Mouse (Mus musculus) MEL (cell line): ENCODE results near the gene Gsta3. TPM values are rescaled to one million over a fixed set of nuclear protein-coding genes. Genes with fewer than 3 reads are reported as not detected.
A peak's percentile ranks its signal among the peaks of the same experiment; 100 is the strongest.

ENCODE experiments used
- DNase-seq: peaks from one replicate; pipeline ENCODE4 v3.0.0; 2011; ENCODE audit warnings: low read depth, low spot score
- H3K27ac ChIP-seq: 2 replicates; pipeline ENCODE4 v1.5.1; 2012; ENCODE audit warnings: low read depth, mild to moderate bottlenecking, control low read depth, low read length, moderate library complexity; ENCODE audit not compliant: control insufficient read depth
- H3K27me3 ChIP-seq, 2 experiments: fragments of 150-350 bp in 1 of 2; sonication (generic) in 1 of 2; 2 replicates each; pipeline ENCODE4 v1.6.1; 2012; ENCODE audit warnings: low read length in 2 of 2, mild to moderate bottlenecking in 2 of 2, improper control_type of control experiment in 1 of 2, moderate library complexity in 1 of 2; ENCODE audit not compliant: insufficient read depth in 2 of 2, control insufficient read depth in 1 of 2
- H3K36me3 ChIP-seq, 2 experiments: 2 replicates each; pipeline ENCODE4 v1.6.1; 2012 to 2014; ENCODE audit warnings: low read length in 2 of 2, improper control_type of control experiment in 1 of 2, inconsistent platforms in 1 of 2, mild to moderate bottlenecking in 1 of 2; ENCODE audit not compliant: insufficient read depth in 2 of 2, control insufficient read depth in 1 of 2
- H3K4me1 ChIP-seq, 2 experiments: fragments of 150-350 bp in 1 of 2; sonication (generic) in 1 of 2; 2 replicates each; pipeline ENCODE4 v1.6.1; 2012; ENCODE audit warnings: low read length in 2 of 2, improper control_type of control experiment in 1 of 2, mild to moderate bottlenecking in 1 of 2; ENCODE audit not compliant: insufficient read depth in 2 of 2, control insufficient read depth in 1 of 2
- H3K4me3 ChIP-seq, 2 experiments: fragments of 150-350 bp in 1 of 2; sonication (generic) in 1 of 2; 2 replicates each; pipeline ENCODE4 v1.5.1; 2012; ENCODE audit warnings: low read depth in 2 of 2, low read length in 2 of 2, mild to moderate bottlenecking in 2 of 2, moderate library complexity in 2 of 2, control low read depth in 1 of 2, improper control_type of control experiment in 1 of 2; ENCODE audit not compliant: control insufficient read depth in 1 of 2, insufficient read depth in 1 of 2
- H3K79me2 ChIP-seq: 2 replicates; pipeline ENCODE4 v1.6.1; 2012; ENCODE audit warnings: mild to moderate bottlenecking, low read length, moderate library complexity; ENCODE audit not compliant: control insufficient read depth, poor library complexity, insufficient read depth
- H3K9ac ChIP-seq: 2 replicates; pipeline ENCODE4 v1.6.1; 2012; ENCODE audit warnings: low read depth, mild to moderate bottlenecking, control low read depth, low read length, moderate library complexity; ENCODE audit not compliant: control insufficient read depth, poor library complexity, severe bottlenecking
- H3K9me3 ChIP-seq: fragments of 150-350 bp; sonication (generic); replicated peaks from 2 replicates; pipeline ENCODE4 v1.6.1; 2012; ENCODE audit warnings: mild to moderate bottlenecking, low read length, improper control_type of control experiment, moderate library complexity; ENCODE audit not compliant: insufficient read depth
- BHLHE40 ChIP-seq: IDR thresholded peaks from 2 replicates; pipeline ENCODE4 v1.6.1; 2012; ENCODE audit warnings: low read depth, mild to moderate bottlenecking, inconsistent platforms, low read length, improper control_type of control experiment, borderline replicate concordance
- CHD2 ChIP-seq: IDR thresholded peaks from 2 replicates; pipeline ENCODE4 v1.6.1; 2011; ENCODE audit warnings: low read length, improper control_type of control experiment
- E2F4 ChIP-seq: IDR thresholded peaks from 2 replicates; pipeline ENCODE4 v1.6.1; 2011; ENCODE audit warnings: low read depth, low read length, improper control_type of control experiment, borderline replicate concordance
- EP300 ChIP-seq, 2 experiments: IDR thresholded peaks; 2 replicates each; pipeline ENCODE4 v1.6.1; 2011; ENCODE audit warnings: improper control_type of control experiment in 2 of 2, low read length in 2 of 2, low read depth in 1 of 2, mild to moderate bottlenecking in 1 of 2
- HCFC1 ChIP-seq: IDR thresholded peaks from 2 replicates; pipeline ENCODE4 v1.6.1; 2012; ENCODE audit warnings: low read depth, mild to moderate bottlenecking, inconsistent platforms, low read length, improper control_type of control experiment, moderate library complexity
- JUND ChIP-seq: IDR thresholded peaks from 2 replicates; pipeline ENCODE4 v1.6.1; 2011; ENCODE audit warnings: low read depth, mild to moderate bottlenecking, improper control_type of control experiment, low read length
- MAFK ChIP-seq: IDR thresholded peaks from 2 replicates; pipeline ENCODE4 v1.6.1; 2011; ENCODE audit warnings: low read depth, mild to moderate bottlenecking, low read length, improper control_type of control experiment, borderline replicate concordance
- MAX ChIP-seq: IDR thresholded peaks from 2 replicates; pipeline ENCODE4 v1.6.1; 2011; ENCODE audit warnings: low read length, improper control_type of control experiment
- MEF2A ChIP-seq: IDR thresholded peaks from 2 replicates; pipeline ENCODE4 v1.6.1; 2014; ENCODE audit warnings: low read depth, mild to moderate bottlenecking, inconsistent platforms, low read length, improper control_type of control experiment; ENCODE audit not compliant: poor library complexity, insufficient replicate concordance, severe bottlenecking; ENCODE audit errors: extremely low read depth
- MXI1 ChIP-seq: IDR thresholded peaks from 2 replicates; pipeline ENCODE4 v1.6.1; 2011; ENCODE audit warnings: mild to moderate bottlenecking, low read depth, low read length, improper control_type of control experiment
- MYB ChIP-seq: IDR thresholded peaks from 2 replicates; pipeline ENCODE4 v1.6.1; 2011; ENCODE audit warnings: mild to moderate bottlenecking, low read depth, low read length, improper control_type of control experiment
- NELFE ChIP-seq: IDR thresholded peaks from 2 replicates; pipeline ENCODE4 v1.6.1; 2011; ENCODE audit warnings: low read depth, low read length, improper control_type of control experiment
- NRF1 ChIP-seq: IDR thresholded peaks from 2 replicates; pipeline ENCODE4 v1.6.1; 2014; ENCODE audit warnings: low read depth, mild to moderate bottlenecking, inconsistent platforms, low read length, improper control_type of control experiment, moderate library complexity; ENCODE audit not compliant: poor library complexity, insufficient read depth, severe bottlenecking
- RAD21 ChIP-seq: IDR thresholded peaks from 2 replicates; pipeline ENCODE4 v1.6.1; 2011; ENCODE audit warnings: mild to moderate bottlenecking, low read depth, low read length, improper control_type of control experiment
- RCOR1 ChIP-seq: IDR thresholded peaks from 2 replicates; pipeline ENCODE4 v1.6.1; 2012; ENCODE audit warnings: low read depth, mild to moderate bottlenecking, inconsistent platforms, low read length, improper control_type of control experiment
- SIN3A ChIP-seq: IDR thresholded peaks from 2 replicates; pipeline ENCODE4 v1.6.1; 2012; ENCODE audit warnings: low read length, improper control_type of control experiment, inconsistent platforms
- SMC3 ChIP-seq: IDR thresholded peaks from 2 replicates; pipeline ENCODE4 v1.6.1; 2011; ENCODE audit warnings: low read depth, low read length, improper control_type of control experiment
- TBP ChIP-seq: IDR thresholded peaks from 2 replicates; pipeline ENCODE4 v1.8.0; 2011; ENCODE audit warnings: low read depth, low read length, improper control_type of control experiment
- ZMIZ1 ChIP-seq: IDR thresholded peaks from 2 replicates; pipeline ENCODE4 v1.6.1; 2012; ENCODE audit warnings: low read depth, mild to moderate bottlenecking, inconsistent platforms, low read length, improper control_type of control experiment, moderate library complexity
- ZNF384 ChIP-seq: IDR thresholded peaks from 2 replicates; pipeline ENCODE4 v1.6.1; 2012; ENCODE audit warnings: low read depth, mild to moderate bottlenecking, inconsistent platforms, low read length, improper control_type of control experiment
- polyA plus RNA-seq, 2 experiments: library from polyadenylated mRNA; stranded (reverse) in 1 of 2; unstranded in 1 of 2; fragments of >175 nt in 1 of 2; fragments of >200 nt in 1 of 2; gene quantifications; 2 replicates each; pipeline versions ENCODE4 v1.2.1 to v1.2.4; 2012; ENCODE audit warnings: low replicate concordance in 2 of 2, low read depth in 1 of 2; ENCODE audit not compliant: insufficient read length in 2 of 2, insufficient read depth in 1 of 2, missing spikeins in 1 of 2
- total RNA-seq: library from RNA; depleted of rRNA; stranded (reverse); fragments of 300-350 nt; gene quantifications from 2 replicates; pipeline ENCODE4 v1.2.3, GENCODE M21; 2012

Gene Gsta3
- total and polyA plus RNA-seq, 3 experiments, result 2.2 to 3.4 TPM; not detected in 1

DNA sequence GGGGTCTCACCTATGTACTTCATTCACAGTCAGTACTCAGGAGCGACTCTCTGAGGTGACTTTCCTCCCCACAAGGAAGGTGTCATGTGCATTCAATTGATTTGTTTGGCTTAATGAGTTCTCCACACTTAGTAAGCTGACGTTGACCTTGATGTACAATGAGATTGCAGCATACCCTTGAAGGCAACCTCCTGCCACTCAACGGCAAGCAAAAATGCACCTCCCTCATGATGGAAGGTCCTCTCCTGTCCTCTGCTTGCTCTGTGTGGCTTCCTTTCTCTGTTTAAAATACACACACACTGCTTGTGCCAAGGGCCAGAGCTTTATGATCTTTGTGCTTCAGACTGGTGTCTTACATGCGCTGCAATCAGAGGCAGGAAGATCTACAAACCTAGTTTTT, 64.3 kb downstream of the Gsta3 start:
- Histone ChIP-seq H3K4me3 (no peak overlapping the region), H3K4me1 (no peaks in the 10 kb centered on the region), H3K9ac (no peak overlapping the region), H3K9me3 (no peaks in the 10 kb centered on the region), H3K27ac (no peak overlapping the region), H3K36me3 (no peaks in the 10 kb centered on the region), H3K79me2 (no peaks in the 10 kb centered on the region), H3K27me3 (no peaks in the 10 kb centered on the region)
- no peak for TF ChIP-seq RCOR1
- no peak for TF ChIP-seq SMC3
- no peak for TF ChIP-seq E2F4
- TF ChIP-seq MAX, result no peak
- DNase-seq, result no peak

DNA sequence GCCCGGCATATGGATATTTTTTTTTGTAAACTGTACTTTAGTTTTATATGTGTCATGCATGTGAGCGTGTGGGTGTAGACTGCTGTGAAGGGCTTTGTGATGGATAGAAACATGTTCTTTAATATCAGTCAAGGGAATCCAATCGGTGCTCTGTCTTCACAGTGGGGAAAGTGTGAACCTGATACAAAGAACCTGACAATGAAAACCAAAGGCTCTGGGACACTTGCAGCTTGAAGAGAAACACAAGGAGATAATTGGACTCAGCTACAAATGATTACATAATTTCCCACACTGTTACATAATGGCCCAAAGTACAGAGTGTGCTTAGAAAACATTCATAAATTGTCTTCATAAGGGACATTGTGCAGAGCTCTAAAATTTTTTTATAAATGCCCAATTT, 65.1 kb downstream of the Gsta3 start:
- no peak for DNase-seq
- H3K36me3 ChIP-seq, result no peaks in the 10 kb centered on the region
- no peak for TF ChIP-seq ZNF384
- TF ChIP-seq SIN3A, result no peak
- no peak for TF ChIP-seq EP300 (IDR thresholded peaks at IDR 0.05; ENCODE audit: low read depth in 1 of 2, low read length in 2 of 2)
- TF ChIP-seq MXI1, result no peak
- TF ChIP-seq ZMIZ1, result no peak
- TF ChIP-seq MYB, result no peak
- TF ChIP-seq NRF1, result no peak
- TF ChIP-seq MEF2A, result no peak
- no peak for TF ChIP-seq E2F4
- no peak for TF ChIP-seq RAD21
- no peak for TF ChIP-seq NELFE
- no peak overlapping the region for H3K27ac ChIP-seq
- H3K9ac ChIP-seq, result no peak overlapping the region
- no peaks in the 10 kb centered on the region for H3K79me2 ChIP-seq
- no peak overlapping the region for H3K4me3 ChIP-seq
- no peaks in the 10 kb centered on the region for H3K4me1 ChIP-seq
- no peaks in the 10 kb centered on the region for H3K27me3 ChIP-seq
- H3K9me3 ChIP-seq, result no peaks in the 10 kb centered on the region

DNA sequence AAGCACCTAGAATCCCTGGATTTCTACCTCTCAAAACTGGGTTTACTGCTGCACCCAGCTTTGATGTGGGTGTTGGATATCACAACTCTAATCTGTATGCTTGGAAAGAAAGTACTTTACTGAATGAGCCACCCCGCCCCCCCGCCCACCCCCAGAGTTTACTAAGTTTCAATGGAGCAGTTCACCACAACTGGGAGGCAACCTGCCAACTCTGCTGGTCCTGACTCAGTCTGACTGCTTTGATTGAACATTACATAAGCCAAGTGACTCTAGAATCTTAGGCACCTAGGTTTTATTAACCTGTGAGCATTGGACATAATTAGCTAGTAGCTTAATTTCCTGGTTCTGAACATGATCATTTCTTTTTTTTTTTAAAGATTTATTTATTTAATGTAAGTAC, 73.9 kb downstream of the Gsta3 start:
- Histone ChIP-seq H3K79me2 (no peaks in the 10 kb centered on the region), H3K9ac (no peak overlapping the region), H3K27me3 (no peaks in the 10 kb centered on the region)
- DNase-seq, result peak; percentile 46
- no peak for TF ChIP-seq RCOR1
- no peak for TF ChIP-seq JUND
- no peak for TF ChIP-seq BHLHE40
- no peak for TF ChIP-seq NELFE
- no peak for TF ChIP-seq MAX
- no peak for TF ChIP-seq MAFK
- TF ChIP-seq CHD2, result no peak
- TF ChIP-seq TBP, result no peak
- TF ChIP-seq HCFC1, result no peak
- TF ChIP-seq, all 39 proteins: peak for 0
- H3K4me3 ChIP-seq, result no peak overlapping the region
- no peak overlapping the region for H3K27ac ChIP-seq
- peaks cover 17 to 32% of the 10 kb centered on the region in 2 experiments for H3K4me1 ChIP-seq
- peaks cover 0 to 30% of the 10 kb centered on the region in 2 experiments; a peak in 2 of 4 replicates for H3K36me3 ChIP-seq
- no peaks in the 10 kb centered on the region for H3K9me3 ChIP-seq
